Mouse (Mus musculus): Measurements from ENCODE around the gene Arl9.
A peak's percentile ranks its signal among the peaks of the same experiment; 100 is the strongest.
"Not testable (repeated sequence)": the region's sequence is repeated elsewhere in the genome, so short reads cannot be mapped to it uniquely, and the experiment has no call there.

Arl9 gene

GRCm38 (mm10) chr5:77028034-77028433 lies 24.2 kb downstream of the Arl9 start:
- no peak for DNase-seq (ENCODE audit: low read depth)

GRCm38 (mm10) chr5:77029735-77030134 lies 25.9 kb downstream of the Arl9 start:
- DNase-seq (ENCODE audit: low read depth) = peak; percentile 74

GRCm38 (mm10) chr5:77035101-77035500 lies 31.2 kb downstream of the Arl9 start:
- DNase-seq (ENCODE audit: low read depth) = not testable (repeated sequence)

GRCm38 (mm10) chr5:77038451-77038850 lies 34.6 kb downstream of the Arl9 start:
- DNase-seq (ENCODE audit: low read depth) = no peak

GRCm38 (mm10) chr5:77039391-77039790 lies 35.5 kb downstream of the Arl9 start:
- no peak for DNase-seq (ENCODE audit: low read depth)

- no peak for DNase-seq (ENCODE audit: low read depth)
Observed at GRCm38 (mm10) chr5:77044362-77044761, 40.5 kb downstream of the Arl9 start.

- no peak for DNase-seq (ENCODE audit: low read depth)
Observed at GRCm38 (mm10) chr5:77052616-77053015, 48.8 kb downstream of the Arl9 start.

- no peak for DNase-seq (ENCODE audit: low read depth)
Observed at GRCm38 (mm10) chr5:77056881-77057440, 53.1 kb downstream of the Arl9 start.

Measured in induced T-regulatory cell, adult 2 months (primary cell).